Mouse (Mus musculus) forebrain, embryonic 11.5 days (tissue): ENCODE data around the gene F8a. TPM values are rescaled to one million over a fixed set of nuclear protein-coding genes. Genes with fewer than 3 reads are reported as not detected.
"Not testable (repeated sequence)": the region's sequence is repeated elsewhere in the genome, so short reads cannot be mapped to it uniquely, and the experiment has no call there.

Source experiments
- ATAC-seq: fragments of 200-750 bp; cut with Nextera tagmentation; replicated peaks from 2 replicates; pipeline ENCODE4 v1.8.0; 2017; ENCODE audit warnings: moderate TSS enrichment; ENCODE audit not compliant: low FRiP score
- DNase-seq: peaks from one replicate; pipeline ENCODE4 v3.0.0-alpha.2; 2017; ENCODE audit warnings: low spot score
- H3K27ac ChIP-seq: fragments of 300-500 bp; sonication (generic); 2 replicates; pipeline ENCODE4 v1.5.1; 2014; ENCODE audit warnings: low read depth, low read length
- H3K27me3 ChIP-seq: fragments of 300-500 bp; sonication (generic); 2 replicates; pipeline ENCODE4 v1.6.1; 2014; ENCODE audit warnings: mild to moderate bottlenecking, low read length, mixed read lengths; ENCODE audit not compliant: control insufficient read depth, insufficient read depth
- H3K36me3 ChIP-seq: fragments of 300-500 bp; sonication (generic); 2 replicates; pipeline ENCODE4 v1.6.1; 2014; ENCODE audit warnings: mild to moderate bottlenecking, low read length, moderate library complexity, mixed read lengths; ENCODE audit not compliant: control insufficient read depth, insufficient read depth
- H3K4me1 ChIP-seq: fragments of 300-500 bp; sonication (generic); replicated peaks from 2 replicates; pipeline ENCODE4 v1.6.1; 2014; ENCODE audit warnings: low read length, mixed read lengths; ENCODE audit not compliant: control insufficient read depth, insufficient read depth
- H3K4me2 ChIP-seq: fragments of 300-500 bp; sonication (generic); 2 replicates; pipeline ENCODE4 v1.6.1; 2014; ENCODE audit warnings: low read depth, mild to moderate bottlenecking, low read length, moderate library complexity, mixed read lengths; ENCODE audit not compliant: severe bottlenecking
- H3K4me3 ChIP-seq: fragments of 300-500 bp; sonication (generic); 2 replicates; pipeline ENCODE4 v1.5.1; 2014; ENCODE audit warnings: low read depth, low read length
- H3K9ac ChIP-seq: fragments of 300-500 bp; sonication (generic); 2 replicates; pipeline ENCODE4 v1.6.1; 2014; ENCODE audit warnings: low read length
- H3K9me3 ChIP-seq: fragments of 300-500 bp; sonication (generic); 2 replicates; pipeline ENCODE4 v1.6.1; 2016; ENCODE audit warnings: low read length, mixed read lengths; ENCODE audit not compliant: control insufficient read depth
- WGBS: fragments of 180-500 bp; shearing (Covaris S2); extraction: QIAGEN DNeasy Blood & Tissue Kit; methylation state at CpG from one replicate; pipeline ENCODE4 v1.1.7; 2014; 5-methylcytosine and 5-hydroxymethylcytosine counted together
- polyA plus RNA-seq: library from polyadenylated mRNA; unstranded; fragments of >200 nt; fragmentation: Nextera tagmentation; extraction: Ambion mirVana; gene quantifications from 2 replicates; pipeline ENCODE4 v1.2.1, GENCODE M21; 2014

The F8a gene
- 16.4 and 17.4 TPM in 2 replicates for polyA plus RNA-seq

DNA sequence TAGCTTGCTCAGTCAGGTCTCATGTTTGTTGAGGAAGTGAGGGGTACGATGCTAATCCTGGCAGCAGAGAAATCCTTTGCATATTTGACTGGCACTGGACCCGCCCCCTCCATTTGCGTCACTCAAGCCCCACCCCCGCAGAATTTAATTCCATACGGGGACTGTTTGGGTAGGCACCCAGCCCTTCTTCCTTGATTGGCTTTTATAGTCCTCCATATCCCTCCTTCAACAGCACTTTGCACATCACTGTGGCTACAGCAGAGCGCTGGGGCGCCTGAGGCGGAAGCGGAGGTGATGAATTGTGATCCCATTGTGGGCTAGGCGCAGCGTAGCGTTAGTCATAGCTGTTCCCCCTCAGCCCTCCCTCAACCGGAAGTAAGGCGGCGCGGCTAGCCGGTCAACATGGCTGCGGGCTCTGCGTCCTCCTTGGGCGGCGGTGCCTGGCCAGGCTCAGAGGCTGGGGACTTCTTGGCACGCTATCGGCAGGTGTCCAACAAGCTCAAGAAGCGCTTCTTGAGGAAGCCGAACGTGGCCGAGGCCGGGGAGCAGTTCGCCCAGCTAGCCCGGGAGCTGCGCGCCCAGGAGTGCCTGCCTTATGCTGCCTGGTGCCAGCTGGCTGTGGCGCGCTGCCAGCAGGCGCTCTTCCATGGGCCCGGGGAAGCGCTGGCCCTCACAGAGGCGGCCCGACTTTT is at the start of gene F8a:
F8a (plus strand) TSS at position 378 of the 692 bp plus-strand sequence.
- H3K27me3 ChIP-seq = no peaks in the 10 kb centered on the region
- H3K4me1 ChIP-seq = no peaks in the 10 kb centered on the region
- WGBS = 19% methylated on average over 36 of the region's 39 CpGs
- H3K27ac ChIP-seq = peak within 1 kb of the TSS; percentile 80
- ATAC-seq (peak; percentile 96), DNase-seq (peak; percentile 86)
- peak within 1 kb of the TSS; percentile 64 for H3K4me2 ChIP-seq
- H3K9ac ChIP-seq = peak within 1 kb of the TSS; percentile 68
- H3K36me3 ChIP-seq = no peaks in the 10 kb centered on the region
- no peaks in the 10 kb centered on the region for H3K9me3 ChIP-seq
- H3K4me3 ChIP-seq = peak within 1 kb of the TSS; percentile 54

DNA sequence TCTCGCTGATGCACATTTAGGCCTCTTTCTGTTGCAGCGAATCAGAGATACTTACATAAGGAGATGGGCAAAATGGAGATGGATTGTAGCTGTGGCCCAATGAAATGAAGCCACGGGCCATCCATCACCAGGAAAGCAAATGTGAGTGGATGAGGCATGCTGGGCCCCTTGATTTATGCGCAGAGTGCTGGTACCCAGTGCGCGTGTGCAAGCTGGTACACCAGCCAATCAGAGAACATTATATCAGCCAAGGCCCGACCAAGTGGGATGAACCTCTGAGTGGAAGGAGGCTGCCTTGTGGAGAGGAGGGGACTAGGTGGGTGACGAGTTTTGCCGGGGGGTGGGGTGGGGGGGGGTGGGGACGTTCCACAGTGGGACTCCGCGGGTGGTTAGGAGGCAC is 36.2 kb upstream of the F8a start, which contains the start of gene Xlr3b:
Xlr3b (plus strand) TSS at position 274 of the 400 bp plus-strand sequence.
- 81% methylated on average over 10 of the region's 12 CpGs for WGBS
- not testable (repeated sequence) for H3K27ac ChIP-seq, H3K36me3 ChIP-seq, H3K4me1 ChIP-seq, H3K9ac ChIP-seq, H3K27me3 ChIP-seq, H3K9me3 ChIP-seq, ATAC-seq, H3K4me3 ChIP-seq, H3K4me2 ChIP-seq, DNase-seq

DNA sequence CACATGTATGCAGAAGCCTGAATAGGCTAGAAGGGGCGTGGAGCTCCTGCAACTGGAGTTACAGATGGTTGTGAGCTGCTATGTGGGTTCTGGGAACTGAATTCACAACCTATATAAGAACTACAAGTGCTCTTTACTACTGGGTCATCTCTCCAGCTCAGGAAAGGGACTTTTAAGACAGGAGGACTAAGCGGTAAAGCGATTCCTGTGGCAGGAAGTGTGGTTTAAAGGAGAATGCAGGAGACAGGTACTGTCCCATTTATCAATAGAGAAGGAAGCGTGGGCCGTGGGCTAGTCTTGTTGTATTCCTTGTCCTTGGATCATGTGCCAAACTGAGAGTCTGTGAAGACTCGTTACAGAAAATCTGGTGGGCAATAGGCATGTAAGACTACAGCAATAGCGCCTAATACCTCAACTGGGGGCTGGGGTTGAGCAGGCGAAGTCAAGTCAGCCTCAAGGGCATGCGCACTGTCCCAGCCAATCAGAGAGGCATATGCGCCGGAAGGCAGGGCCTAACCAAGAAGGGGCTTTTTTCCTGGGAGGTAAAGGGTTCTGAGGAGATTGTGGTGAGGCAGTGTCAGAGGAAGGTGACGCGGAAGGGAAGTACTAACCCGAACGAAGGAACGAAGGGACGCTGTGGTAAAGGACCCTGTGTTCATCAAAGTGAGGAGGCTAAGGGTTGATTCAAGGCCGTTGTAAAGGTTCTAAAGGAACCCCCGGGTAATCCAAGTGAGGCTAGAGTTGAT is 14.1 kb upstream of the F8a start, which contains the start of gene Xlr4b:
Xlr4b (plus strand) TSS at position 515 of the 746 bp plus-strand sequence.
- WGBS = 82% methylated on average over 11 of the region's 19 CpGs
- not testable (repeated sequence) for H3K27ac ChIP-seq, H3K4me2 ChIP-seq, ATAC-seq, H3K4me1 ChIP-seq, H3K36me3 ChIP-seq, H3K4me3 ChIP-seq, H3K27me3 ChIP-seq, H3K9me3 ChIP-seq, H3K9ac ChIP-seq, DNase-seq

DNA sequence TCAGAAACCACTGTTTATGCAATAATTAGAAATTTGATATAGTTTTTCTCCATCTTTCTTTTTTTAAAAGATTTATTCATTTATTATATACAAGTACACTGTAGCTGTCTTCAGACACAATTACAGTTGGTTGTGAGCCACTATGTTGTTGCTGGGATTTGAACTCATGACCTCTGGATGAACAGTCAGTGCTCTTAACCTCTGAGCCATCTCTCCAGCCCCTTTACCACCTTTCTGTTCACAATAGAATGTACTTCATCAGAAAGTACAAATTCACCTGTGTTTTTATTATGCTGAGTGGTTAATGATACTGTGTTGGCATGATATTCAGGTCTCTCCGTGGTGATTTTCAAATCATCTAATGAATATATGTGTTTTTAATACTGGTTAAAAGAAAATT is 2.7 kb upstream of the F8a start:
- no peak overlapping the region for H3K4me3 ChIP-seq
- H3K36me3 ChIP-seq = no peaks in the 10 kb centered on the region
- H3K9me3 ChIP-seq = no peaks in the 10 kb centered on the region
- no peaks in the 10 kb centered on the region for H3K27me3 ChIP-seq
- H3K27ac ChIP-seq = no peak overlapping the region
- ATAC-seq (no peak), DNase-seq (no peak)
- no peak overlapping the region for H3K9ac ChIP-seq
- WGBS = 60% methylated on average over 1 of the region's 1 CpGs
- H3K4me1 ChIP-seq = no peaks in the 10 kb centered on the region
- no peak overlapping the region for H3K4me2 ChIP-seq

- DNase-seq (peak; percentile 65), ATAC-seq (peak; percentile 60)
- H3K9ac ChIP-seq = peak overlapping the region; percentile 68
- peak overlapping the region; percentile 80 for H3K27ac ChIP-seq
- H3K27me3 ChIP-seq = no peaks in the 10 kb centered on the region
- no peaks in the 10 kb centered on the region for H3K9me3 ChIP-seq
- H3K36me3 ChIP-seq = no peaks in the 10 kb centered on the region
- peak overlapping the region; percentile 54 for H3K4me3 ChIP-seq
- H3K4me2 ChIP-seq = peak overlapping the region; percentile 64
- no peaks in the 10 kb centered on the region for H3K4me1 ChIP-seq
- WGBS = 22% methylated on average over 36 of the region's 51 CpGs
Observed at GRCm38 (mm10) chrX:73228606-73229214, 619 bp downstream of the F8a start.

DNA sequence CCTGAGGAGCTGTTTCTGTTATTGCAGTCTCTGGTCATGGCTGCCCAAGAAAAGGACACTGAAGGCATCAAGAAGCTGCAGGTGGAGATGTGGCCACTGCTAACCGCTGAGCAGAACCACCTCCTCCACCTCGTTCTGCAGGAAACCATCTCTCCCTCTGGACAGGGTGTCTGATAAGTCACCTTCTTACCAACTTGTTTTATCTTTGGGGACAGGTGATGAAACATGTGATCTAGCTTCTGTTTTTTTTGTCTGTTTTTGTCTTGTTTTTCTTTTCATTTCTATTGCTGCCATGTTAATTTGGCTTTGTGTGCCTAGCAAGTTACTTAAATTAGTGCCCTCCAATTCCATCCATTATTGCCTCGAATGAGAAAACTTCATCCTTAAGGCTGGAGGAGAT is 1.2 kb downstream of the F8a start:
- H3K4me1 ChIP-seq = no peaks in the 10 kb centered on the region
- peak overlapping the region; percentile 64 for H3K4me2 ChIP-seq
- no peak for DNase-seq
- H3K36me3 ChIP-seq = no peaks in the 10 kb centered on the region
- H3K27me3 ChIP-seq = no peaks in the 10 kb centered on the region
- 34% methylated on average over 3 of the region's 3 CpGs for WGBS
- no peaks in the 10 kb centered on the region for H3K9me3 ChIP-seq
- ATAC-seq = no peak
- peak overlapping the region; percentile 68 for H3K9ac ChIP-seq
- peak overlapping the region; percentile 54 for H3K4me3 ChIP-seq
- H3K27ac ChIP-seq = no peak overlapping the region

- not testable (repeated sequence) for H3K27ac ChIP-seq, H3K4me1 ChIP-seq, H3K36me3 ChIP-seq, H3K4me2 ChIP-seq, H3K9ac ChIP-seq, H3K9me3 ChIP-seq, DNase-seq, H3K4me3 ChIP-seq, H3K27me3 ChIP-seq, ATAC-seq
- 85% methylated on average over 12 of the region's 14 CpGs for WGBS
Observed at GRCm38 (mm10) chrX:73242821-73243325, 14.8 kb downstream of the F8a start, which contains the start of gene Xlr4c. TSS of gene Xlr4c (minus strand) at chrX:73243130.

GRCm38 (mm10) chrX:73262428-73262827 is 34.3 kb downstream of the F8a start:
- not testable (repeated sequence) for ATAC-seq, H3K27me3 ChIP-seq, H3K36me3 ChIP-seq, H3K27ac ChIP-seq, DNase-seq, H3K9ac ChIP-seq, H3K9me3 ChIP-seq, H3K4me3 ChIP-seq, H3K4me1 ChIP-seq, H3K4me2 ChIP-seq
- WGBS = 82% methylated on average over 1 of the region's 2 CpGs
